Mouse (Mus musculus): ENCODE measurements at regions not wholly inside any gene's neighbourhood (a gene's known extent, or its start where the extent isn't known, plus 50 kb on each side); places are given as distances from the start of the nearest gene placed in this dataset.

DNA sequence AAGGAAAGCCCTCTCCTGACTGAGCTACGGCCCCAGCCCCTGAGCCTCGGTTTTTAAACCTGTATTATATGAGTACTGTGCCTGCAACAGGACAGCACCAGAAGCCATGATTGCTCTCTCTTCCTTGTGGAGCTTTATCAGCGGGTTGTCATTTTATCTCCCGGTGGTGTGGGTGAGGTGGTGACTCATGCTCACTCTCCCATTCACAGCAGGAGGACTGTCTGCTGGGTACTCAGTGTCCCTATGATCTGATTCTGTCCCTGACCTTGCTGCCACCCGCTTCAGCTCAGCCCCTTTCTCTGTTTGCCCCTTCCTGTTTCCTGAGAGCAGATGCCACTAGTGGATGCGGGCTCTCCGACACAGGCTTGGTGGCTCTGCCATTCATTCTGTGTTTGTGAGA lies 277.9 kb downstream of the Med13l start:
- TF ChIP-seq CTCF (IDR thresholded peaks at IDR 0.05; ENCODE audit: extremely low read depth, insufficient read depth, low read length), result no peak
- no peak for TF ChIP-seq POLR2A (IDR thresholded peaks at IDR 0.05; ENCODE audit: extremely low read depth, insufficient read depth, low read length)
